7 mouse cellular contexts compared by ENCODE assay signal in genomic region chr14:120355742-120356440, GRCm38 (mm10).
DNase-seq lines count a peak whose midpoint lies in the region; ATAC-seq lines count a peak whose summit lies in the region.

No protein-coding gene starts in this region.

- H3K4me1 ChIP-seq in heart, embryonic 15.5 days (replicated peaks), result peaks cover 52% of the 10 kb centered on the region
- peaks cover 46% of the 10 kb centered on the region for H3K4me1 ChIP-seq in limb, embryonic 13.5 days

- H3K4me2 ChIP-seq in heart, embryonic 15.5 days, result peak overlapping the region; percentile 32
- peak overlapping the region; percentile 51; the same call in 1 of the 2 replicates for H3K4me2 ChIP-seq in limb, embryonic 13.5 days (replicated peaks)

- H3K27me3 ChIP-seq in heart, embryonic 15.5 days, result no peaks in the 10 kb centered on the region
- H3K27me3 ChIP-seq in limb, embryonic 13.5 days, result no peaks in the 10 kb centered on the region

- no peak for ATAC-seq in heart, embryonic 15.5 days (replicated peaks; ENCODE audit: insufficient number of reproducible peaks, insufficient read depth, low FRiP score, low read depth)
- peak; percentile 22; the same call in 1 of the 2 replicates for ATAC-seq in limb, embryonic 13.5 days (ENCODE audit: low FRiP score, low read depth)

- H3K36me3 ChIP-seq in heart, embryonic 15.5 days, result no peaks in the 10 kb centered on the region
- peaks cover 24% of the 10 kb centered on the region for H3K36me3 ChIP-seq in limb, embryonic 13.5 days

- 59% methylated on average over 10 of the region's 10 CpGs for WGBS in heart, embryonic 15.5 days
- 75% methylated on average over 10 of the region's 10 CpGs for WGBS in limb, embryonic 13.5 days

- peak overlapping the region; percentile 93 for H3K27ac ChIP-seq in heart, embryonic 15.5 days
- peak overlapping the region; percentile 86 for H3K27ac ChIP-seq in limb, embryonic 13.5 days

- H3K9ac ChIP-seq in heart, embryonic 15.5 days, result no peak overlapping the region
- no peak overlapping the region for H3K9ac ChIP-seq in limb, embryonic 13.5 days

- H3K9me3 ChIP-seq in heart, embryonic 15.5 days (replicated peaks), result no peaks in the 10 kb centered on the region
- no peaks in the 10 kb centered on the region for H3K9me3 ChIP-seq in limb, embryonic 13.5 days

- peak; percentile 13 for DNase-seq in ES-CJ7 (ENCODE audit: low read depth, low spot score)
- DNase-seq in Muller cell, postnatal 12 days (ENCODE audit: inconsistent ontology term), result peak; percentile 73
- DNase-seq in spleen, postnatal 4 days (ENCODE audit: low spot score in 2 of 2), result no peak
- no peak for DNase-seq in cerebellum, adult 9-10 months
- no peak for DNase-seq in right cerebral cortex, adult 18-20 months

- H3K4me3 ChIP-seq in heart, embryonic 15.5 days, result no peak overlapping the region
- H3K4me3 ChIP-seq in limb, embryonic 13.5 days, result no peak overlapping the region

Comparison
In these comparisons a context has a peak if more than half of its experiments do, and no peak if none do; other contexts are left out.
1. DNase-seq: peak in ES-CJ7 (single experiment) and Muller cell, postnatal 12 days (single experiment); none in spleen, postnatal 4 days (0 of 2), cerebellum, adult 9-10 months (single experiment) and right cerebral cortex, adult 18-20 months (single experiment).